Mouse (Mus musculus) cerebellum, adult 8-10 months (tissue): ENCODE data around the gene Il20.

Source experiments
- DNase-seq: peaks from one replicate; pipeline ENCODE4 v3.0.0; 2022

Il20 gene

DNA sequence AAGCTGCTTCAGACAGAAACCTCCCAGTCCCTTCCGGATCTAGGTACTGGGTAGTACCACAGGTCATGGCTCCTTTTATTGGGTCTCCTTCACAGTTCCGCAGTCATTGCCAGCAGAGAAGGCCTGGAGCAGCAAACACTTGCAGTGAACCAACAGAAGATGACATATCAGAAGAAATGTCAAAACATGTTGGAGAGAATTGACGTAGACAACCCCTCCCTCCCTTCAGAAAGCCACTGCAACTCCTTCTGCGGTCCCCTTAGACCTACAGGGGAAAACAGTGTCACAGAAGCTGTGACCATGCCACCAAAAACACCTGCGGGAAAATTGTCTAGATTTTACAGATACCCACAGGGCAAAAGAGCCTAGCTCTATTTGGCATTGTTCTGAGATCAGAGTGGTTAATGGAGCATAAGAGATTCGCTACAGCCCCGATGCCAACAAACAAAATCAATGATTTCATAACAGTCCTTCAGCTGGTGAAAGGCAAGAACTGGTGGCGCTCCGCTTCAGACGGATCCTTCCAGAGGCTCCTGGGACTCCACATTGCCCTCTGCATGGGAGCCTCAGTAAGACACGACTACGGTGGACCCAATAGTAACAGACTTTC, at the start of gene Il20:
Gene Il20, minus strand, starts transcription at position 51 of the 610 bp plus-strand sequence.
- no peak for DNase-seq

DNA sequence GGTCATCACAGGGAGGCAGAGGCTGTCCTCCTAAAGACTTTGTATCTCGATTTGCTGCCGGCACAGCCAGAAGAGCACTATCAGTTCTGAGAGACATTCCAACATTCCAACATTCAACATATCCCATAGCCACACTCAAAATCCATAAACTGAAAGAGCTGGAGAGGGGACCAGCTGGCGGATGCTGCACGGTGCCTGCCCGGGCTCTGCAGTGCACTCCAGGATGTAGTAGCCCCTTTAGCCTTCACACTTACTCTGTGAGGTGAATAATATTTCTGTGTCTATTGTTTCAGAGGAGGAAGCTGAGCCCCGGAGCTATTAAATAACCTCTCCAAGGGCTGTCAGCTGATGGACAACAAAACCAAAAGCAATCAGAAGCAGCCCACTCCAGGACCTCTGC, 35.7 kb upstream of the Il20 start:
- no peak for DNase-seq

DNA sequence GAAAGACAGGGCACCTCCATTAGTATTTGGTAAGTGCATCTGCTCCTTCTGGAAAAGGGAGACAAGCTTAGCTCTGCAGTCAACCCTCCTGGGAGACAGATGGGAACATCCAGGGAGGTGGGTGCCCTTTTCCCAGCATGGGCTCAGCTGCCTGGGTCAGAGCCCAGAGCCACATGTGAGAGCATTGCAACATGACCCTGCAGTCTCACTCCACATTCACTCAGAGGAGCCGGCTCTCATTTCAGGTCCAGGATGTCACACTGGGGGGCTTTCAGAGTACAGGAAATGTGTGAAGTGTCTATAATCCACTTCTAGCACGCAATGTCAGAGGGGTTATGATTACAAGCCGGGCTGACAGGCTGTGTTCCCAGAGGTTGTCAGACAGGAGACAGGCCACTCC, 30.6 kb upstream of the Il20 start:
- no peak for DNase-seq

DNA sequence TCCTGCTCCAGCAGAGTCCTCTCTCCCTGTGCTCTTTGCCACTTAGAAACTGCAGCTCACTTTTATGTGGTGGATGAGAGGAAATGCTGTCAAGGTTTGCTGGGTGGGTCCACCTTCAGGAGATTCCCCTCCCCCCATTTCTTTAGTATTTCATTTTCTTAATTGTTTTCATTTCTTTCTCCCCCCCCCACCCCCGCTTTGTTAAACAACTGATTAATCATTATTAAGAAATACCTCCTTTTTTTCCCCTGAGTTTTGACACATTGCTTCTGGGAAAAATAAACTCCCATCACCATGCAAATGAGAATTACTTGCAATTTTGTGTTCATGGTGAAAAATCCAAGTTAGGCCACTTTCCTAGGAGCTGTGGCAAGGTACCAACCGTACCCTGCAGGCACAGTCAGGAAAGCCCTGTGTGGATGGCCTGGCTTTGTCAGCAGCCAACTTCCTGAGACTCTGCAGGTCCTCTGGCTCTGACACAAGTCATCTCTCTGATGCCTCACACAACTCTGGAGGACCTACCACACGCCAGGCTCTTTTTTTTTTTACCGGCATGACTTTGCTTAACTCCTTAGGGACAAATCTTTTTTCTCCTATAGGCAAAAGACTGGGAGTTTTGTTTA, 28.9 kb upstream of the Il20 start, which contains the start of gene Il19:
Gene Il19, minus strand, starts transcription at position 51 of the 623 bp plus-strand sequence.
- peak; percentile 36 for DNase-seq

DNA sequence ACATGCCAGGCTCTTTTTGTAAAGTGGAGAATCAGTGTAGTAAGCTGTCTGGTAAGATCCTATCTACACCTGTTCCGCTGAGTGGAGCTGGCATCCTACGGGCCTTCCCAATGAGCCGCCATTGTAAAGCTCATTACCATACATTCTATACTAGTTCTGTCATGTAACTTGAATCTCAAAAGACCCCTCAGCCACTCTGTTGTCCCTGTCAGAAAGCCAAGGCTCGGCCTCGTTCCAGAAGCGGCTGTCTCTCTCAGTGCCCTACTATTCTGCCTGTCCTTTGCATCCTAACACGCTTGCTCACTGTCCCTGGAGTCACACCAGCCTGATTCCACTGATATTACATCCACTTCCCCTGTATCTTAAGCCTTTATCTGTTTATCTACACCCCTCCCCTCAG, 26.9 kb upstream of the Il20 start:
- DNase-seq: no peak

- DNase-seq: no peak
Observed at GRCm38 (mm10) chr1:130937170-130937569, 25.9 kb upstream of the Il20 start.

DNA sequence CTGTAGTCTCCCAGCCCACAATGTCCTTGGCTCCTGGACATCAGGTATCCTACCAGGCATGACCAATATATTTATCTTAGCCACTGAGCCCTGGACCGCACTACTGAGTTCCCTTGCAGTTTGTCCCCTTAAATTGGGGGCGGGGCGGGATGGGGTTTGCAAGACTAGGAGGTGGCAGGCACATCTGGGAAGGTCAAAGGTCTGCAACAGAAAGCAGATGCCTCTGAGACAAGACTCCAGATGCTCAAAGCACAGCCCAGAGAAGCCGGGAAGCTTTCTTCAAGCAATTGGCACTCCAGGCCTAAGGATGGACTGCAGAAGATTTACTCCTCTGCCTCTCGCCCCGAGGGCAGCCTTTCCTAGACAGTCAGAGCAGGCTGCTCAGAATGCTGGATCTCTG, 25.1 kb upstream of the Il20 start:
- DNase-seq: no peak

DNA sequence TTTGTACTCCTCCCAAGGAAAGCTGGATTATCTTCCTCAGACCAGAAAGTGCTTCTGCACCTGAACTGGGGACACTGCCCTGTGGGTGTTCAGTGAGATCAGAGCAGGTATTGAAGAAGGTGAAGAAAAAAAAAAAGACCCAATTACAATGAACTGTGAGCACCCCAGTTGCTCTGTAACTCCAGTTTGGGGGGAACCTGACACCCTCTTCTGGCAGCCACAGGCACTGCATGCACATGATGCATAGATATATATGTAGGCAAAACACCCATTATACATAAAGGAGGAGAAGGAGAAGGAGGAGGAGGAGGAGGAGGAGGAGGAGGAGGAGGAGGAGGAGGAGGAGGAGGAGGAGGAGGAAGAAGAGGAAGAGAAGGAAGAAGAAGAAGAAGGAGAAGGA, 15.2 kb upstream of the Il20 start:
- no peak for DNase-seq

DNA sequence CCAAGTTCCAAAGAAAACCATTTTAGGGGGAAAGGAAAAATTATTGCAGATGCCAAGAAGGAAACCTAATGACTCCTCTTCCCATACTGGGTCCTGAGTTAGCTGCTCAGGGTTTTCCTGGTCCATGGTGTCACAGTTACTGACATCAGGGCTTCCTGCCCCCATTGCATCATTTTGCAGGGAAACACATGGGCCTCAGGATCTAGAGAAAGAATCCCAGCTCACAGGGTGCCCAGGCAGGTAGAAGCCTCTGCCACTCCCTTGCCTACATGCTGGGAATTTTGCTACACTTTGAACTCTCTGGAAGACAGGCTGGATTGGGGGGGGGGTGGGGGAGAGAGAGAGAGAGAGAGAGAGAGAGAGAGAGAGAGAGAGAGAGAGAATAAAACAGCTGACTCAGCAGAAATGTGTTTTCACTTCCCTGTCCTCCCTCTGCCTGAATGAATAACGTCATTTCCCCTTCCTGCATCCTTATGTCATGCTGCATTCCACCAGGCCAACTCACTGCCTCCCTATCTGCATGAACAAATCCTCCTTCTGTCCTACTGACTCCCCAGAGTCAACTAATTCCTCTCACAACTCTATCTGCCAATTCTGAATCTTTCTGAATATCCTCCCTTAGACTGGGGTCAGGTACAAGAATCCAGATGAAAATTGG, 7.2 kb upstream of the Il20 start:
- DNase-seq: no peak

DNA sequence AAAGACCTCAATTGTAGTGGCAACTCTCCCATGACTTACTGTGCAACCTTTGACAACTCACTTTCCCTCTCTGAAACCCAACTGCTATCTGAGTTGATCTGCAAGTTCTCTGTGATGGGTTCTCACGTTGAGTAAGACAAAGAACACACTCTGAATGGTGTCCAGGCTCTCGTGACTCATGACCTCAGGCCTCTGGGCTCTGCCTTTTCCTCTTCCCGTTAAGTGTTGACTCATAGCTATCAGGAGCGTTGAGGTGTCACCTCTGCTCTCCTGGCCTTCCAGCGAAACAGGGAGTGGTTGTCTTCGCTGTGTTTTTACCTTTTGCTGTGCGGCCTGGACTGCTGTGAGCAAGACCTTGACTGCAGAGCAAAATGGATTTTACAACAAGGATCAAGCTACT, 8.7 kb downstream of the Il20 start:
- DNase-seq: no peak

DNA sequence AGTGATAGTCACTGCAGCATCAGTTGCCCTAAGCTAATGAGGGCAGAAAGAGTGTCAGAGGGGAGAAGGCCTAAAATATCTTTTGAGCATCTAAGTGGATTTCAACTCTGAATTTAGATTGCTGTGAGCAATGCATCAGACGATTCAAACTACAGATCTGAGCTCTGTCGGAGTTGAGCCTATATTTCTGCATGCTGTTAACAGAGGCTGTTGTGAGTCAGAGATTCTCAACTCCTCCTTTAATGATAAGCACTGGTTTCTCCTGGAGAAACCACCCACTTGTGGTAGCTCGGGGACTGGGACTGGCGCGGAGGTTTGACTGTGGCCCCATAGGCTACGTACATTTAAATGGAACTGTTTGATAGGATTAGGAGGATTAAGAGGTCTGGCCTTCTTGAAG, 16.8 kb downstream of the Il20 start:
- DNase-seq: no peak

DNA sequence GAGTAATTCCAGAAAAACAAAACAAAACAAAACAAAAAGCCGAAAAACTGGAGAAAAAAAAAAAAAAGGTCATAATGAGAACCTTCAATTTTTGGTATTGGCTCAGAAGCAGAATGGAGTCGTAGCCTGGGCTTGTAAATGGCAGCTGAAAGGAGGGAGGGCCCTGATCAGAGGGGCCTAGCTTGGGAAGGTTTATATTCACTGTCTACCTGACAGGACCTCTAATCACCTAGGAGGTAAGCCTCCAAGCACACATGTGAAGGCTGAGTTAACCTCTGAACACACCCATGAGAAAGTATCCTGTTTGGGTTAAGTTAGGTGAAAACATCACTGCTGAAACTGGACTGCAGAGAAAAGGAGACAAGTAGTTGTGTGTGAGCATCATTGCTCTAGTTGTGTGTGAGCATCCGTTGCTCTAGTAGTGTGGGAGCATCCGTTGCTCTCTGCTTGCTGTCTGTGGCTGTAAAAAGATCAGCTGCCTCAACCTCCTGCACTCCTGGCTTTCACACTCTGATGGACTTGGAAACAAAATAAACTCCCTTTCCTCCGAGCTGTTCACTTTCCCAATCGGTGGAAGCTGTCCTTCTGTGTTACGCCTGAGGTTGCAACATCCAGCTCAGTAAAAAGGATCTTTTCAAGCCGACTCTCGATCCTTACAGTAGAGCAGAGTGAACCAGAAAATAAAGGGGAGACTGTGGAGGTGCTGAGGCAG, 17.8 kb downstream of the Il20 start:
- no peak for DNase-seq

GRCm38 (mm10) chr1:130892446-130892845, 18.8 kb downstream of the Il20 start:
- DNase-seq: no peak

DNA sequence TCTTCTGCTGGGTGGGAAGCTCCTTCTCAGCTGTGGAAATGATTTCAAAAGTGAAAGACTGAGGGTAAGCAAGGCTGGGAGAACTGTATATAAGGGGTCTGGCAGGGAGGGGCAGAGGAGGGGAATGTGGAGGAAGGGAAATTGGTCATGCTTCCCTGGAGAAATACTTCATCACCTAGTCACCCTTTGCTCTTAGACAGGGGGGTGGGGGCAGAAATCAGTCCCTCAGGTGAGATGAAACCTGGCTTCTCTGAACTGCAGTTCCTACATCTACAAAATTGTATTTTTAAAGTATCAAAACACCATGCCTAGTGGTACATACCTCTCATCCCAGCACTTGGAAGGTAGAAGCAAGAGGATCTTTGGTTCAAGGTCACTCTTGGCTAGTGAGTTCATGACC, 23.9 kb downstream of the Il20 start, which contains the start of gene Il24:
Gene Il24, minus strand, starts transcription at position 101 of the 400 bp plus-strand sequence.
- no peak for DNase-seq

- DNase-seq: no peak
Observed at GRCm38 (mm10) chr1:130883146-130883545, 28.1 kb downstream of the Il20 start.

- no peak for DNase-seq
Observed at GRCm38 (mm10) chr1:130879927-130880326, 31.3 kb downstream of the Il20 start.

DNA sequence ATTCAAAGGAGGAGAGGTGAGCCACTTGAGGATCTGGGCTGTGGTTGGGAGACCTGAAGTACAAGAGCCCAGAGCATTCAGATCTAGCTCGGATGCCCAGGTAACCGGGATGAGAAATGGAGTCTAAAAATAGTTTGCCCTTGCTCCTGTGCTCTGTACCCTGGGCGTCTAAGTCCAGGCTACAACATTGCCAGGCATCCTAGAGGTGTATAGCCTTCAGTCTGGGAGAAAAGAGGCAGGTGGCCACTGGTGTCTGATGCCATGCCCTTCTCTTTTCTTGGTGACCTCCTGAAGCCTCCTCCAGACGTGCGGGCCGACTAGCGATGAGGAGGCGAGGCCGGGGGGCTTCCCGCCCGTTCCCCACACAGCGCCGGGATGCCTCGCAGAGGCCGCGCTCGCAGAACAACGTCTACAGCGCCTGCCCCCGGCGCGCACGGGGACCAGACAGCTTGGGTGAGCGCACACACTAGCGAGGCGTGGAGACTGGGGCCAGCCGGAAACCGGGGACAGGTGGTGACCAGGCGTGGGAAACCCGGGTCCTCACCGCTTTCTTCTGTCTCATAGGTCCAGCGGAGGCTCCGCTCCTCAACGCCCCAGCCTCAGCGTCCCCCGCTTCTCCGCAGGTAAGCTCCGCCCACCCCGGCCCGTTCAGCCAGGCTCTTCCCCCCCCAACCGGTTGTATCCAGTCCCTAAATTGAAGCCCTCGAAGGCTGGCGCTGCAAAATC, 33.2 kb downstream of the Il20 start:
- DNase-seq: no peak

GRCm38 (mm10) chr1:130876931-130877509, 34.2 kb downstream of the Il20 start:
- DNase-seq: peak; percentile 59

GRCm38 (mm10) chr1:130875910-130876309, 35.3 kb downstream of the Il20 start:
- no peak for DNase-seq

DNA sequence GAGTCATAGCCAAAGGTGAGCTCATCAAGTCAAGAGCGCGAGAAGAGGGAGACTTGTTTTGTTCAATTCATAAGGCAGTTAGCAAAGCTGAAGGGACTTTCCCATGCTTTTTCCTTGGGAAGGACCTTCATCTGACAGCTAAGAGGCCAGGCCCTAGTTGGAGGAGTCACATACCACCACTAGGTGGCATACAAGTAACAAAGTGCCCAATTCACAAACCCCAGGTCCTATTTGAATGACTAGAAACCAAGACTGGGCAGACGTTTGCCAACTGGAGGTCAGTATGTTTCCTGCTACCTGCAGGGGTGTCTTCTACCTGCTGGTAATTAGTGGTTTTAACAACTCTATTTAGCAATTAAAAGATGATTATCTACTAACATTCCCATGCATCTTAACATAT, 36.1 kb downstream of the Il20 start:
- DNase-seq: peak; percentile 33

GRCm38 (mm10) chr1:130872912-130873311, 38.3 kb downstream of the Il20 start:
- no peak for DNase-seq

DNA sequence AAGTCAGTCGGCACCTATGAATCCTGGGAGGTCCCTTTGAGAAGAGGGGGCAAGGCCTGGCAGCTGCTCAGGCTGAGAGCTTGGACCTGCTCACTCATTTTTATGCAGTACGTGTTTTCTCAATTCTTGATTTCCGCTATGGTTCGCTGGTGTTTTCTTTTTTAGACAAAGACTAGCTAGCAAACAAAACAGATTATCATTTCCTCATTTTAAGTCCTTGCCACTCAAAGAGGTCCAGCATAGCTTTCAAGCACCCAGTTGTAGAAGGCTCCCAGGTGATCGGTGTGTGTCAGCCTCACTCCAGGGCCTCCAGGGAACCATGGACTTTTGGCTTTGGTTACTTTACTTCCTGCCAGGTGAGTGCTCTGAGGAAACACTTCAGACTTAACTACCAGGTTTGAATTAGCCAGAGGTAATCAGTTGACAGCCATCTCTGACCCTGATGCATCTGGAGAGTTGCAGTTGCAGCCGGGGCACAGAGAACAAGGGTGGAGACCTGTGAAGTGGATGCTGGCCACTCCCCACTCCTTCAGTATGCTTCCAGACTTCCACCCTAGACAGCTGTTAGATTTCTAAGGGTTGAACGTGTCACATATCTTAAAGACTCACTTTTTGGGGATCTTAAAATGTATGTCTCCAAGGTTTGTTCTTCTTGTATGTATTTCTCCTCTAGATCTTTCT, 45.6 kb downstream of the Il20 start, which contains the start of gene Fcmr:
Gene Fcmr, plus strand, starts transcription at position 129 of the 681 bp plus-strand sequence.
- DNase-seq: no peak
